Mouse (Mus musculus) myocyte (in vitro differentiated cells): ENCODE measurements around the gene Grb10.

ENCODE experiments used
- POLR2A ChIP-seq: IDR thresholded peaks from one replicate; pipeline ENCODE4 v1.6.1; 2011; ENCODE audit warnings: low read depth, mild to moderate bottlenecking, control low read depth, moderate library complexity; ENCODE audit not compliant: insufficient read length
- TCF12 ChIP-seq: IDR thresholded peaks from one replicate; pipeline ENCODE4 v1.6.1; 2011; ENCODE audit warnings: mild to moderate bottlenecking, control low read depth; ENCODE audit not compliant: poor library complexity, insufficient read depth, severe bottlenecking
- USF1 ChIP-seq: IDR thresholded peaks from one replicate; pipeline ENCODE4 v1.6.1; 2011; ENCODE audit warnings: low read depth, mild to moderate bottlenecking, control low read depth, moderate library complexity

- TF ChIP-seq USF1 = no peak
- TF ChIP-seq TCF12 = no peak
- no peak for TF ChIP-seq POLR2A
These were observed 157.3 kb downstream of the Grb10 start for GRCm38 (mm10) chr11:11881026-11881782.
